12 mouse cellular contexts compared by ENCODE assay signal in genomic region chr8:107498390-107498789, GRCm38 (mm10).
DNase-seq lines count a peak whose midpoint lies in the region; ATAC-seq and TF ChIP-seq lines count a peak whose summit lies in the region.
"Had no signal": no experiment of that assay in that cellular context is flagged by ENCODE, and none has a peak within 500 bp of the region (broad histone marks: within the 10 kb centered on the region; RNA-seq: fewer than 3 reads in every experiment).

No protein-coding gene starts in this region.

- no peaks in the 10 kb centered on the region for H3K27me3 ChIP-seq in heart, embryonic 10.5 days (ENCODE audit: insufficient read depth, poor library complexity, severe bottlenecking)
- no peaks in the 10 kb centered on the region for H3K27me3 ChIP-seq in lung, embryonic 16.5 days (ENCODE audit: control insufficient read depth, insufficient read depth, low read depth, low read length)
- H3K27me3 ChIP-seq in embryonic facial prominence, embryonic 12.5 days = no peaks in the 10 kb centered on the region
- H3K27me3 ChIP-seq in thymus, adult 2 months (ENCODE audit: control insufficient read depth, insufficient read depth, low read length) = no peaks in the 10 kb centered on the region

- ATAC-seq in lung, embryonic 16.5 days (ENCODE audit: low read depth) = no peak
- ATAC-seq in embryonic facial prominence, embryonic 12.5 days (ENCODE audit: insufficient number of reproducible peaks, insufficient read depth, low FRiP score, low TSS enrichment) = no peak
- ATAC-seq: activated CD4-positive, CD25-positive, alpha-beta regulatory T cell, adult 4 months had no signal

- no peak overlapping the region for H3K4me2 ChIP-seq in lung, embryonic 16.5 days (ENCODE audit: low read depth, low read length)
- no peak overlapping the region for H3K4me2 ChIP-seq in embryonic facial prominence, embryonic 12.5 days (replicated peaks)

- 0 out of 2 replicates have a peak overlapping the region, but pooled peaks have one; percentile 29 for H3K9ac ChIP-seq in lung, embryonic 16.5 days (ENCODE audit: low read length)
- no peak overlapping the region for H3K9ac ChIP-seq in embryonic facial prominence, embryonic 12.5 days

- peak overlapping the region; percentile 38; the same call in 1 of the 2 replicates for H3K27ac ChIP-seq in heart, embryonic 10.5 days
- H3K27ac ChIP-seq in lung, embryonic 16.5 days (ENCODE audit: low read length) = peak overlapping the region; percentile 48
- H3K27ac ChIP-seq in embryonic facial prominence, embryonic 12.5 days = peak overlapping the region; percentile 70
- peak overlapping the region; percentile 64 for H3K27ac ChIP-seq in olfactory bulb, adult 2 months (ENCODE audit: insufficient read depth, low read depth, low read length)
- no peak overlapping the region for H3K27ac ChIP-seq in thymus, adult 2 months (ENCODE audit: control insufficient read depth, insufficient read depth, low read length)

- no peaks in the 10 kb centered on the region for H3K9me3 ChIP-seq in heart, embryonic 10.5 days
- no peaks in the 10 kb centered on the region for H3K9me3 ChIP-seq in lung, embryonic 16.5 days (ENCODE audit: control insufficient read depth, low read length)
- H3K9me3 ChIP-seq in embryonic facial prominence, embryonic 12.5 days = no peaks in the 10 kb centered on the region

- TF ChIP-seq CTCF in olfactory bulb, adult 2 months (IDR thresholded peaks at IDR 0.05; ENCODE audit: insufficient read depth, low read depth, low read length) = no peak
- no peak for TF ChIP-seq CTCF in thymus, adult 2 months (IDR thresholded peaks at IDR 0.05; ENCODE audit: borderline replicate concordance, control insufficient read depth, extremely low read depth, insufficient read depth, low read length, poor library complexity)

- H3K36me3 ChIP-seq in heart, embryonic 10.5 days = no peaks in the 10 kb centered on the region
- H3K36me3 ChIP-seq in lung, embryonic 16.5 days (ENCODE audit: control insufficient read depth, insufficient read depth, low read length) = no peaks in the 10 kb centered on the region; the same call in 1 of the 2 replicates
- H3K36me3 ChIP-seq in embryonic facial prominence, embryonic 12.5 days = no peaks in the 10 kb centered on the region
- no peaks in the 10 kb centered on the region for H3K36me3 ChIP-seq in thymus, adult 2 months (ENCODE audit: control insufficient read depth, insufficient read depth, low read length)

- H3K4me3 ChIP-seq in heart, embryonic 10.5 days = no peak overlapping the region
- no peak overlapping the region for H3K4me3 ChIP-seq in lung, embryonic 16.5 days (ENCODE audit: low read length)
- H3K4me3 ChIP-seq in embryonic facial prominence, embryonic 12.5 days = no peak overlapping the region
- H3K4me3 ChIP-seq in olfactory bulb, adult 2 months (ENCODE audit: insufficient read depth, low read depth, low read length) = no peak overlapping the region
- no peak overlapping the region for H3K4me3 ChIP-seq in thymus, adult 2 months (ENCODE audit: control insufficient read depth, insufficient read depth, low read length)

- TF ChIP-seq POLR2A in olfactory bulb, adult 2 months (IDR thresholded peaks at IDR 0.05; ENCODE audit: insufficient read depth, low read depth, low read length) = no peak
- TF ChIP-seq POLR2A in thymus, adult 2 months (IDR thresholded peaks at IDR 0.05; ENCODE audit: control insufficient read depth, extremely low read depth, insufficient read depth, low read length, poor library complexity) = no peak

- H3K4me1 ChIP-seq in heart, embryonic 10.5 days = peaks cover 34% of the 10 kb centered on the region
- peaks cover 35% of the 10 kb centered on the region for H3K4me1 ChIP-seq in lung, embryonic 16.5 days (replicated peaks; ENCODE audit: control insufficient read depth, insufficient read depth, low read length)
- H3K4me1 ChIP-seq in embryonic facial prominence, embryonic 12.5 days = peaks cover 45% of the 10 kb centered on the region
- H3K4me1 ChIP-seq in olfactory bulb, adult 2 months (ENCODE audit: control insufficient read depth, insufficient read depth, low read length) = peaks cover 25% of the 10 kb centered on the region
- peaks cover 9% of the 10 kb centered on the region for H3K4me1 ChIP-seq in thymus, adult 2 months (replicated peaks; ENCODE audit: control insufficient read depth, insufficient read depth, low read length)

- WGBS in heart, embryonic 10.5 days = 63% methylated on average over 1 of the region's 1 CpGs
- WGBS in lung, embryonic 16.5 days = 82% methylated on average over 1 of the region's 1 CpGs
- WGBS in embryonic facial prominence, embryonic 12.5 days = 36% methylated on average over 1 of the region's 1 CpGs
- 51% methylated on average over 1 of the region's 1 CpGs for WGBS in olfactory bulb, adult 2 months
- 97% methylated on average over 1 of the region's 1 CpGs for WGBS in thymus, adult 2 months

- DNase-seq in heart, embryonic 10.5 days (ENCODE audit: low spot score) = no peak
- DNase-seq in heart, adult 8-10 months (ENCODE audit: low spot score) = no peak
- no peak for DNase-seq in lung, postnatal 25 days (ENCODE audit: low spot score)
- no peak for DNase-seq in urinary bladder, postnatal 25 days (ENCODE audit: low spot score)
- no peak for DNase-seq in thymus, adult 2 months
- DNase-seq: gastrocnemius, postnatal 14 days; kidney, adult 9 months; thymus, postnatal 14 days had no signal
